Mouse (Mus musculus) heart, postnatal 0 days (tissue): Measurements from ENCODE around the gene Robo1. TPM values are rescaled to one million over a fixed set of nuclear protein-coding genes. Genes with fewer than 3 reads are reported as not detected.
A peak's percentile ranks its signal among the peaks of the same experiment; 100 is the strongest.

ENCODE experiments used
- ATAC-seq: fragments of 200-750 bp; cut with Nextera tagmentation; 2 replicates; pipeline ENCODE4 v1.8.0; 2017; ENCODE audit warnings: low read depth, moderate number of reproducible peaks, moderate library complexity; ENCODE audit not compliant: insufficient read depth
- DNase-seq: peaks from one replicate; pipeline ENCODE4 v3.0.0-alpha.2; 2016; ENCODE audit warnings: low spot score
- H3K27ac ChIP-seq: fragments of 300-500 bp; sonication (generic); 2 replicates; pipeline ENCODE4 v1.5.1; 2014; ENCODE audit warnings: low read depth, mild to moderate bottlenecking
- H3K27me3 ChIP-seq: fragments of 300-500 bp; sonication (generic); 2 replicates; pipeline ENCODE4 v1.6.1; 2014; ENCODE audit warnings: low read length, mixed read lengths; ENCODE audit not compliant: control insufficient read depth, insufficient read depth
- H3K36me3 ChIP-seq: fragments of 300-500 bp; sonication (generic); replicated peaks from 2 replicates; pipeline ENCODE4 v1.6.1; 2014; ENCODE audit warnings: low read length, mixed read lengths; ENCODE audit not compliant: control insufficient read depth, insufficient read depth
- H3K4me1 ChIP-seq: fragments of 300-500 bp; sonication (generic); 2 replicates; pipeline ENCODE4 v1.6.1; 2014; ENCODE audit warnings: antibody characterized with exemption; ENCODE audit not compliant: control insufficient read depth, insufficient read depth
- H3K4me2 ChIP-seq: fragments of 300-500 bp; sonication (generic); 2 replicates; pipeline ENCODE4 v1.6.1; 2014; ENCODE audit warnings: low read depth, mild to moderate bottlenecking, low read length, moderate library complexity
- H3K4me3 ChIP-seq: fragments of 300-500 bp; sonication (generic); 2 replicates; pipeline ENCODE4 v1.5.1; 2014; ENCODE audit warnings: low read depth, low read length
- H3K9ac ChIP-seq: fragments of 300-500 bp; sonication (generic); replicated peaks from 2 replicates; pipeline ENCODE4 v1.6.1; 2014; ENCODE audit warnings: low read depth, low read length, mixed read lengths
- H3K9me3 ChIP-seq: fragments of 300-500 bp; sonication (generic); replicated peaks from 2 replicates; pipeline ENCODE4 v1.6.1; 2016; ENCODE audit warnings: low read length; ENCODE audit not compliant: control insufficient read depth
- CTCF ChIP-seq: IDR thresholded peaks from 2 replicates; pipeline ENCODE4 v1.5.1; 2016; ENCODE audit warnings: antibody characterized with exemption, control low read depth, low read depth
- EP300 ChIP-seq: IDR thresholded peaks from 2 replicates; pipeline ENCODE4 v1.6.1; 2016; ENCODE audit warnings: antibody characterized with exemption, low read depth
- WGBS: fragments of 180-500 bp; shearing (Covaris S2); extraction: QIAGEN DNeasy Blood & Tissue Kit; methylation state at CpG from one replicate; pipeline ENCODE4 v1.1.7; 2014; 5-methylcytosine and 5-hydroxymethylcytosine counted together
- polyA plus RNA-seq: library from polyadenylated mRNA; unstranded; fragments of >200 nt; fragmentation: Nextera tagmentation; extraction: Ambion mirVana; gene quantifications from 2 replicates; pipeline ENCODE4 v1.2.1, GENCODE M21; 2015
- total RNA-seq: library from RNA; depleted of rRNA; stranded (reverse); fragments of >200 nt; gene quantifications from 2 replicates; pipeline ENCODE4 v1.2.3, GENCODE M21; 2014; ENCODE audit warnings: low replicate concordance

Robo1 gene
- total and polyA plus RNA-seq, 2 experiments from 2014 or later, result 2.8 to 4.0 TPM

- no peak for ATAC-seq
- peak; percentile 86 for TF ChIP-seq CTCF
- TF ChIP-seq EP300, result no peak
- DNase-seq, result peak; percentile 32
- 37% methylated on average over 8 of the region's 8 CpGs for WGBS
- H3K27ac ChIP-seq, result no peak overlapping the region
- no peaks in the 10 kb centered on the region for H3K27me3 ChIP-seq
- no peak overlapping the region for H3K9ac ChIP-seq
- peaks cover 13% of the 10 kb centered on the region for H3K4me1 ChIP-seq
- no peak overlapping the region for H3K4me2 ChIP-seq
- no peaks in the 10 kb centered on the region for H3K9me3 ChIP-seq
- H3K36me3 ChIP-seq, result no peaks in the 10 kb centered on the region
- no peak overlapping the region for H3K4me3 ChIP-seq
Measured at GRCm38 (mm10) chr16:72995251-72995954, 687.3 kb downstream of the Robo1 start.

DNA sequence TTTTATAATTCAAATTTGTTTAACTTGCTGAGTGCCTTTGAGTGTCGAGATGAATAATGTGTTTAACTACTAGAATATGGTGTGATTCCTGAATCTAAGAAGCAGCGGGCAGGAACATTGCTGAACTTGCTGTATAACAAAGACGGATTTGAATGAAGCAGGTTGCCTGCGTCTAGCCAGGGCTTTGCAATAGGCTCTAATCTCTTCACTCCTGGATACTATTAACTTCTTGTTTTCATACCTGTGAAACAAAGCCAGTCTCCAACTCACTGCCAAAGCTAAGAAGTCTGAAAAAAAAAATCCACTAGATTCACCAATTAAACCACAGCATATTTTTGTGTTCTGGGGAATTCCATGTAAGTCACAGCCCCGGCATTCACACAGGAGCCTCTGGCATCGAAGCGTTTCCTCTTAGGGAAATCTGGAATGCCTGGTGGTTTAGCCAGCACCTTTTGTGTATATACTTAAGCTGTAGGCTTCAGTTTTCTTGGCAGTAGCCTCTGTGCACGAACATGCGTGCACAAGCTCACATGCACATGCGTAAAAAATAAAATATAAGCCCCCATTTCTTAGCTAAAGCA lies 687.9 kb downstream of the Robo1 start:
- Histone ChIP-seq H3K27me3 (no peaks in the 10 kb centered on the region), H3K4me3 (no peak overlapping the region), H3K9ac (no peak overlapping the region), H3K27ac (no peak overlapping the region), H3K9me3 (no peaks in the 10 kb centered on the region), H3K4me1 (peaks cover 13% of the 10 kb centered on the region), H3K36me3 (no peaks in the 10 kb centered on the region), H3K4me2 (no peak overlapping the region)
- TF ChIP-seq EP300, result no peak
- no peak for TF ChIP-seq CTCF
- DNase-seq (no peak), ATAC-seq (no peak)
- whole genome bisulfite sequencing, result 75% methylated on average over 10 of the region's 10 CpGs

DNA sequence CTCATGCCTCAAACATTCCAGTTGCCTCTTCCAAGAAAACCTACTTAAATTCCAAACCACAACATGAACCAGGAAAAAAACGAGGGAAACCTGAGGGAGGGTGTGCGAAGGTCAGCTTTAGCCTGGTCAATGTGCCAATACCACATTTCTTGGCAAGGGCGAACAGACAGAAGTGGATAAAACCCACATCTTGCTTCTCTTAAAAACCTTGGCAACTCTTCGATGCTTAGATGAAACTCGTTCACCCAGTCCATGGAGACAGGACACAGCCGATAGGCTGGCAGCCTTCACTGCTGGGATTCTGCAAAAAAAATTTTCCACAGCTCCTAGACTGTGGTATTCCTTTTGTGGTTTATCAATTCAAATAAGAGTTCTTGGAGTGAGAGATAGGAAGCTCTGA lies 690.6 kb downstream of the Robo1 start:
- no peaks in the 10 kb centered on the region for H3K36me3 ChIP-seq
- peak overlapping the region; percentile 26 for H3K4me2 ChIP-seq
- no peaks in the 10 kb centered on the region for H3K9me3 ChIP-seq
- ATAC-seq (no peak), DNase-seq (no peak)
- no peaks in the 10 kb centered on the region for H3K27me3 ChIP-seq
- peaks cover 13% of the 10 kb centered on the region for H3K4me1 ChIP-seq
- H3K27ac ChIP-seq, result no peak overlapping the region
- H3K4me3 ChIP-seq, result no peak overlapping the region
- TF ChIP-seq CTCF, result no peak
- TF ChIP-seq EP300, result no peak
- no peak overlapping the region for H3K9ac ChIP-seq
- WGBS, result 37% methylated on average over 6 of the region's 6 CpGs

DNA sequence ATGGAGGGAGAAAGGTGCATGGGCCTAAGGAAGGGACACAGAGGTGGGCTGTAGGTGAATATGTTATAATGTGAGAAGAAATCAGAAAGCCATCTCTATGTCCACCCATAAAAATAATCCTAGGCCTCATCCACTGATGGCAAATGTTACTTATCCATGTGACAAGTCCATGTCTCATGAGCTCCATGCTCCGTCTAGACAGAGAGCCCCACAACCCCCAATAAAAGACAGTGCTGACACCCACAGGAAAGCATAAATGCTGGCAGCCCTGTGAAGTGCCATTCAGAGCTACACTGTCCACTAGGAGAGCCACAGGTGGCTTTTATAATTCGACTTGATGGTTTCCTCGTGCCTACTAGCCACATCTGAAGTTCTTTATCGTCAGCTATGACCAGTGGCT lies 694.6 kb downstream of the Robo1 start:
- Histone ChIP-seq H3K27ac (no peak overlapping the region), H3K36me3 (no peaks in the 10 kb centered on the region), H3K9ac (no peak overlapping the region), H3K4me2 (no peak overlapping the region), H3K9me3 (no peaks in the 10 kb centered on the region), H3K4me1 (peaks cover 13% of the 10 kb centered on the region), H3K4me3 (no peak overlapping the region), H3K27me3 (no peaks in the 10 kb centered on the region)
- TF ChIP-seq EP300 (no peak), CTCF (no peak)
- ATAC-seq, result no peak
- 88% methylated on average over 4 of the region's 4 CpGs for WGBS
- no peak for DNase-seq

GRCm38 (mm10) chr16:73004601-73005000 lies 696.5 kb downstream of the Robo1 start:
- H3K4me1 ChIP-seq, result 0 out of 2 replicates have a peak, but pooled peaks cover under 1% of the 10 kb centered on the region
- H3K9me3 ChIP-seq, result no peaks in the 10 kb centered on the region
- no peak overlapping the region for H3K4me3 ChIP-seq
- TF ChIP-seq EP300, result no peak
- TF ChIP-seq CTCF, result no peak
- H3K27ac ChIP-seq, result no peak overlapping the region
- ATAC-seq, result no peak
- no peak overlapping the region for H3K9ac ChIP-seq
- H3K4me2 ChIP-seq, result no peak overlapping the region
- WGBS, result 92% methylated on average over 11 of the region's 11 CpGs
- DNase-seq, result no peak
- no peaks in the 10 kb centered on the region for H3K36me3 ChIP-seq
- no peaks in the 10 kb centered on the region for H3K27me3 ChIP-seq
